9 mouse cellular contexts compared by ENCODE assay signal in the genomic region with DNA sequence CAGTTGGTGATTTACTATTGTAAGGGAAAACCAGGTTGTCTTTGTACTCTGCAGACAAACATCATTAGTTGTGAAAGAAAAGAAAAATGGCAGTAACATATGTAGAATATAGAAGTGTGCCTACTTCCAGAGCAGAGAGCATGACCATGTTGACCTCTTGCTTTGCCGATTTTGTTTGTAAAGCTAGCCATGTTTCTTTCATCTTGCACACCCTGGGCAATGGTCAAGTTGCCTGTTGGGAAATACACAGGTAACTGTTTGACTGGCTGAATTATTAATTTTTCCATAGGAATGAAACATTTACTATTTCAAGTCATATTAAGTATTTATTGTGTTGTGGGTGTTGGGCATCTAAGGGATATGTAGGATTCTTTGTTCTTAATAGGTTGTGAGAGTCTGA. TPM values are rescaled to one million over a fixed set of nuclear protein-coding genes. Genes with fewer than 3 reads are reported as not detected.
DNase-seq lines count a peak whose midpoint lies in the region; ATAC-seq lines count a peak whose summit lies in the region.
"Had no signal": no experiment of that assay in that cellular context is flagged by ENCODE, and none has a peak within 500 bp of the region (broad histone marks: within the 10 kb centered on the region; RNA-seq: fewer than 3 reads in every experiment).

No protein-coding gene starts in this region.

- H3K9me3 ChIP-seq in heart, embryonic 13.5 days = no peaks in the 10 kb centered on the region
- no peaks in the 10 kb centered on the region for H3K9me3 ChIP-seq in embryonic facial prominence, embryonic 15.5 days (replicated peaks)
- no peaks in the 10 kb centered on the region for H3K9me3 ChIP-seq in intestine, embryonic 16.5 days (ENCODE audit: control insufficient read depth, low read length)
- H3K9me3 ChIP-seq in midbrain, embryonic 14.5 days (ENCODE audit: control insufficient read depth, low read length) = no peaks in the 10 kb centered on the region

- H3K27ac ChIP-seq in heart, embryonic 13.5 days (replicated peaks) = no peak overlapping the region
- H3K27ac ChIP-seq in embryonic facial prominence, embryonic 15.5 days (replicated peaks) = no peak overlapping the region
- H3K27ac ChIP-seq in intestine, embryonic 16.5 days (ENCODE audit: low read length) = no peak overlapping the region
- H3K27ac ChIP-seq in midbrain, embryonic 14.5 days (replicated peaks; ENCODE audit: low read depth, low read length) = no peak overlapping the region

- DNase-seq in heart, postnatal 4 days = no peak
- DNase-seq in midbrain, embryonic 14.5 days = no peak
- no peak for DNase-seq in gastrocnemius, postnatal 25 days
- no peak for DNase-seq in adrenal gland, postnatal 14 days
- no peak for DNase-seq in embryo, embryonic 11 days

- peak overlapping the region; percentile 95 for H3K9ac ChIP-seq in heart, embryonic 13.5 days
- no peak overlapping the region for H3K9ac ChIP-seq in embryonic facial prominence, embryonic 15.5 days
- no peak overlapping the region for H3K9ac ChIP-seq in intestine, embryonic 16.5 days (ENCODE audit: low read depth, low read length)
- peak overlapping the region; percentile 86; the same call in 1 of the 2 replicates for H3K9ac ChIP-seq in midbrain, embryonic 14.5 days (replicated peaks; ENCODE audit: low read length)

- 56% methylated on average over 1 of the region's 1 CpGs for WGBS in heart, embryonic 13.5 days
- WGBS in embryonic facial prominence, embryonic 15.5 days = 56% methylated on average over 1 of the region's 1 CpGs
- WGBS in intestine, embryonic 16.5 days = 56% methylated on average over 1 of the region's 1 CpGs
- WGBS in midbrain, embryonic 14.5 days = 54% methylated on average over 1 of the region's 1 CpGs

- H3K36me3 ChIP-seq in heart, embryonic 13.5 days = no peaks in the 10 kb centered on the region
- no peaks in the 10 kb centered on the region for H3K36me3 ChIP-seq in embryonic facial prominence, embryonic 15.5 days
- no peaks in the 10 kb centered on the region for H3K36me3 ChIP-seq in intestine, embryonic 16.5 days (ENCODE audit: control insufficient read depth, insufficient read depth, low read length)
- H3K36me3 ChIP-seq in midbrain, embryonic 14.5 days (ENCODE audit: control insufficient read depth, insufficient read depth, low read length) = no peaks in the 10 kb centered on the region

- peaks cover 59% of the 10 kb centered on the region for H3K4me1 ChIP-seq in heart, embryonic 13.5 days
- H3K4me1 ChIP-seq in embryonic facial prominence, embryonic 15.5 days = peaks cover 59% of the 10 kb centered on the region
- peaks cover 32% of the 10 kb centered on the region for H3K4me1 ChIP-seq in intestine, embryonic 16.5 days (ENCODE audit: control insufficient read depth, insufficient read depth, low read length)
- peaks cover 19% of the 10 kb centered on the region for H3K4me1 ChIP-seq in midbrain, embryonic 14.5 days (ENCODE audit: control insufficient read depth, insufficient read depth, low read length)

- H3K4me3 ChIP-seq in heart, embryonic 13.5 days = peak overlapping the region; percentile 85
- peak overlapping the region; percentile 84 for H3K4me3 ChIP-seq in embryonic facial prominence, embryonic 15.5 days (replicated peaks)
- H3K4me3 ChIP-seq in intestine, embryonic 16.5 days (ENCODE audit: low read length) = peak overlapping the region; percentile 85; the same call in 1 of the 2 replicates
- peak overlapping the region; percentile 90 for H3K4me3 ChIP-seq in midbrain, embryonic 14.5 days (replicated peaks; ENCODE audit: low read depth, low read length)

- ATAC-seq in heart, embryonic 13.5 days (ENCODE audit: extremely low read depth, insufficient number of reproducible peaks, low FRiP score, low TSS enrichment) = no peak
- no peak for ATAC-seq in embryonic facial prominence, embryonic 15.5 days (ENCODE audit: insufficient number of reproducible peaks, low FRiP score, low TSS enrichment, low read depth)
- no peak for ATAC-seq in intestine, embryonic 16.5 days
- no peak for ATAC-seq in midbrain, embryonic 14.5 days (ENCODE audit: low FRiP score, low TSS enrichment)

- H3K4me2 ChIP-seq in heart, embryonic 13.5 days = peak overlapping the region; percentile 81
- H3K4me2 ChIP-seq in embryonic facial prominence, embryonic 15.5 days (replicated peaks) = peak overlapping the region; percentile 67
- H3K4me2 ChIP-seq in intestine, embryonic 16.5 days (ENCODE audit: low read depth, low read length) = peak overlapping the region; percentile 71
- H3K4me2 ChIP-seq in midbrain, embryonic 14.5 days (ENCODE audit: low read length) = peak overlapping the region; percentile 72

- H3K27me3 ChIP-seq in heart, embryonic 13.5 days (replicated peaks) = no peaks in the 10 kb centered on the region
- no peaks in the 10 kb centered on the region for H3K27me3 ChIP-seq in embryonic facial prominence, embryonic 15.5 days
- no peaks in the 10 kb centered on the region for H3K27me3 ChIP-seq in intestine, embryonic 16.5 days (replicated peaks; ENCODE audit: control insufficient read depth, insufficient read depth, low read length)
- H3K27me3 ChIP-seq in midbrain, embryonic 14.5 days (ENCODE audit: control insufficient read depth, insufficient read depth, low read length) = no peaks in the 10 kb centered on the region

RNA-seq across cellular contexts. Expression of a gene that starts 2.1 kb away (rescaled TPM):
- polyA plus RNA-seq in heart, embryonic 13.5 days (2015; fragmentation: Nextera tagmentation; extraction: Ambion mirVana) = 15.0 and 16.1 TPM in 2 replicates
- total RNA-seq in heart, postnatal 4 days (2021) = 10 to 100 TPM; 41.0 to 42.0 TPM
- 38.1 and 38.3 TPM in 2 replicates for polyA plus RNA-seq in embryonic facial prominence, embryonic 15.5 days (2015; fragmentation: Nextera tagmentation; extraction: Ambion mirVana)
- polyA plus RNA-seq in intestine, embryonic 16.5 days (2015; fragmentation: Nextera tagmentation; extraction: Ambion mirVana) = 17.3 and 19.1 TPM in 2 replicates
- 16.7 and 27.3 TPM in 2 replicates for polyA plus RNA-seq in midbrain, embryonic 14.5 days (2014; fragmentation: Nextera tagmentation; extraction: Ambion mirVana)
- total RNA-seq in gastrocnemius, postnatal 25 days (2021) = 10 to 100 TPM; 24.0 to 30.0 TPM
- 37.8 and 40.2 TPM in 2 replicates for total RNA-seq in adrenal gland, postnatal 14 days (2021)
- total RNA-seq: megakaryocyte progenitor cell, adult 5-6 weeks had no signal

Comparison
In these comparisons a context has a peak if more than half of its experiments do, and no peak if none do; other contexts are left out.
1. H3K9ac ChIP-seq: peak in heart, embryonic 13.5 days (single experiment) and midbrain, embryonic 14.5 days (single experiment); none in embryonic facial prominence, embryonic 15.5 days (single experiment) and intestine, embryonic 16.5 days (single experiment).
2. Peak in every context shown above with its lines, with median percentiles within 50 percentile points of each other: H3K4me2 ChIP-seq and H3K4me3 ChIP-seq.